Comparison of ENCODE assay signal across 26 mouse cellular contexts in the genomic region with DNA sequence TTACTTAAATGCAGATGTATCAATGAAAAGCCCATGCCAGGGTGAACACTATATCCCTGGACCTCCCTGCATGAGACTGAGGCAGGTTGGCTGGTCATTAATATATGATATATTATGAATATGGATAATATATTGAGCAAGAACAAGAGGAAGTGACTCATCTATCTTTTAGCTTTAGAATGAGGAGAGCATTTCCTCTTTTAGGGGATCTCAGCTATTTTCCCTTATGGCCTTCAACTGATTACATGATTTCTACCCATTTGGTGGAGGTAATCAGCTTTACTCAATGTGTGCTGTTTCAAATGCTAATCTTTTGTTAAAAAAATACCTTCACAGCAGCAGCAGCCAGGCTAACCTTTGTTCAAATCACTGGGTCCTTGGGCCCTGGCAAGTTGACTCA. TPM values are rescaled to one million over a fixed set of nuclear protein-coding genes. Genes with fewer than 3 reads are reported as not detected.
DNase-seq lines count a peak whose midpoint lies in the region; ATAC-seq and TF ChIP-seq lines count a peak whose summit lies in the region.
"Had no signal": no experiment of that assay in that cellular context is flagged by ENCODE, and none has a peak within 500 bp of the region (broad histone marks: within the 10 kb centered on the region; RNA-seq: fewer than 3 reads in every experiment).

No protein-coding gene starts in this region.

- no peak for TF ChIP-seq EP300 in MEL (IDR thresholded peaks at IDR 0.05; ENCODE audit: low read depth in 1 of 2, low read length in 2 of 2)

- no peak overlapping the region for H3K4me2 ChIP-seq in intestine, postnatal 0 days (replicated peaks; ENCODE audit: low read depth)
- H3K4me2 ChIP-seq: embryonic facial prominence, embryonic 15.5 days; heart, embryonic 11.5 days; heart, embryonic 15.5 days; hindbrain, embryonic 14.5 days had no signal

- TF ChIP-seq RAD21 in MEL (IDR thresholded peaks at IDR 0.05; ENCODE audit: low read depth, low read length), result no peak

- no peak for TF ChIP-seq CTCF in MEL (IDR thresholded peaks at IDR 0.05 in 2 of 3, conservative IDR thresholded peaks at IDR 0.05 in 1 of 3; ENCODE audit: control insufficient read depth in 1 of 3, insufficient read depth in 1 of 3, low read depth in 2 of 3, low read length in 3 of 3, poor library complexity in 1 of 3, severe bottlenecking in 1 of 3)
- no peak for TF ChIP-seq CTCF in lung, adult 2 months (IDR thresholded peaks at IDR 0.05; ENCODE audit: insufficient read depth, low read length)
- no peak for TF ChIP-seq CTCF in intestine, postnatal 0 days (IDR thresholded peaks at IDR 0.05; ENCODE audit: low read depth)

- H3K27me3 ChIP-seq in MEL (ENCODE audit: control insufficient read depth in 1 of 2, insufficient read depth in 2 of 2, low read length in 2 of 2), result no peaks in the 10 kb centered on the region
- H3K27me3 ChIP-seq in intestine, postnatal 0 days (replicated peaks; ENCODE audit: control insufficient read depth, insufficient read depth, low read length), result no peaks in the 10 kb centered on the region
- H3K27me3 ChIP-seq: CH12.LX; embryonic facial prominence, embryonic 15.5 days; heart, embryonic 15.5 days had no signal

- H3K27ac ChIP-seq in MEL (ENCODE audit: control insufficient read depth, low read depth, low read length), result peak overlapping the region; percentile 89
- no peak overlapping the region for H3K27ac ChIP-seq in intestine, postnatal 0 days (ENCODE audit: low read depth, low read length)
- H3K27ac ChIP-seq: embryonic facial prominence, embryonic 15.5 days; forebrain, embryonic 10.5 days; heart, adult 2 months; heart, embryonic 15.5 days; hindbrain, embryonic 10.5 days; hindbrain, embryonic 14.5 days had no signal

- H3K9me3 ChIP-seq in MEL (replicated peaks; ENCODE audit: insufficient read depth, low read length), result no peaks in the 10 kb centered on the region
- H3K9me3 ChIP-seq in intestine, postnatal 0 days (ENCODE audit: control insufficient read depth), result no peaks in the 10 kb centered on the region
- H3K9me3 ChIP-seq: embryonic facial prominence, embryonic 15.5 days; forebrain, embryonic 10.5 days; heart, embryonic 15.5 days; hindbrain, embryonic 10.5 days had no signal

- no peak overlapping the region for H3K4me3 ChIP-seq in MEL (ENCODE audit: control insufficient read depth in 1 of 2, insufficient read depth in 1 of 2, low read depth in 2 of 2, low read length in 2 of 2)
- H3K4me3 ChIP-seq in lung, adult 2 months (replicated peaks; ENCODE audit: extremely low read depth, low read depth, low read length), result no peak overlapping the region
- no peak overlapping the region for H3K4me3 ChIP-seq in intestine, postnatal 0 days (ENCODE audit: low read depth, low read length)
- H3K4me3 ChIP-seq: embryonic facial prominence, embryonic 15.5 days; erythroblast, embryonic 14.5 days; forebrain, embryonic 10.5 days; heart, adult 2 months; heart, embryonic 15.5 days; hindbrain, embryonic 10.5 days had no signal

- peak; percentile 92 for DNase-seq in MEL (ENCODE audit: low read depth, low spot score)
- DNase-seq in lung, adult 2 months, result no peak
- DNase-seq in layer of hippocampus, adult 8-10 months (ENCODE audit: low spot score in 2 of 2), result no peak
- DNase-seq: adrenal gland, postnatal 10 days; cerebellum, adult 11-12 months; cerebellum, adult 9-11 months; embryo, embryonic 11 days; gastrocnemius, postnatal 36 days; heart, adult 2 months; heart, postnatal 14 days had no signal

- no peaks in the 10 kb centered on the region for H3K79me2 ChIP-seq in MEL (ENCODE audit: control insufficient read depth, insufficient read depth, low read length, poor library complexity)

- ATAC-seq in granulocyte monocyte progenitor cell, adult 5-6 weeks (replicated peaks; ENCODE audit: poor library complexity, severe bottlenecking), result peak; percentile 96
- ATAC-seq in megakaryocyte progenitor cell, adult 5-6 weeks (replicated peaks; ENCODE audit: poor library complexity), result peak; percentile 64
- no peak for ATAC-seq in inflammation-experienced regulatory T-cells, adult 6 months
- no peak for ATAC-seq in intestine, postnatal 0 days
- ATAC-seq: forebrain, embryonic 14.5 days had no signal

- peaks cover 0 to 78% of the 10 kb centered on the region in 2 experiments; a peak in 2 of 4 replicates for H3K36me3 ChIP-seq in MEL (ENCODE audit: control insufficient read depth in 1 of 2, insufficient read depth in 2 of 2, low read length in 2 of 2)
- H3K36me3 ChIP-seq in intestine, postnatal 0 days (ENCODE audit: control insufficient read depth, insufficient read depth), result no peaks in the 10 kb centered on the region
- H3K36me3 ChIP-seq: embryonic facial prominence, embryonic 15.5 days; forebrain, embryonic 10.5 days; heart, embryonic 15.5 days; hindbrain, embryonic 10.5 days had no signal

- no peak for TF ChIP-seq POLR2A in MEL (IDR thresholded peaks at IDR 0.05; ENCODE audit: control insufficient read depth in 1 of 2, insufficient read depth in 1 of 2, low read depth in 1 of 2, low read length in 2 of 2, poor library complexity in 1 of 2)
- TF ChIP-seq POLR2A in lung, adult 2 months (IDR thresholded peaks at IDR 0.05; ENCODE audit: borderline replicate concordance, extremely low read depth, low read depth, low read length), result no peak

- no peak overlapping the region for H3K9ac ChIP-seq in MEL (ENCODE audit: control insufficient read depth, low read depth, low read length, poor library complexity, severe bottlenecking)
- H3K9ac ChIP-seq in intestine, postnatal 0 days (ENCODE audit: low read depth, low read length), result no peak overlapping the region
- H3K9ac ChIP-seq: embryonic facial prominence, embryonic 15.5 days; heart, embryonic 15.5 days; hindbrain, embryonic 14.5 days had no signal

- H3K4me1 ChIP-seq in MEL (ENCODE audit: control insufficient read depth in 1 of 2, insufficient read depth in 2 of 2, low read length in 2 of 2), result peaks cover 40 to 49% of the 10 kb centered on the region in 2 experiments
- no peaks in the 10 kb centered on the region for H3K4me1 ChIP-seq in lung, adult 2 months (ENCODE audit: control insufficient read depth, insufficient read depth, low read length)
- no peaks in the 10 kb centered on the region for H3K4me1 ChIP-seq in intestine, postnatal 0 days (replicated peaks; ENCODE audit: control insufficient read depth, insufficient read depth, low read length)
- H3K4me1 ChIP-seq: embryonic facial prominence, embryonic 15.5 days; forebrain, embryonic 10.5 days; heart, embryonic 15.5 days; hindbrain, embryonic 10.5 days had no signal

TF ChIP-seq in MEL, 35 proteins besides CTCF, POLR2A, EP300 and RAD21:
- TF ChIP-seq BHLHE40 (IDR thresholded peaks at IDR 0.05; ENCODE audit: borderline replicate concordance, low read depth, low read length) (no peak), NELFE (IDR thresholded peaks at IDR 0.05; ENCODE audit: low read depth, low read length) (no peak), MAZ (IDR thresholded peaks at IDR 0.05; ENCODE audit: low read depth, low read length) (no peak), MAX (IDR thresholded peaks at IDR 0.05; ENCODE audit: low read length) (no peak), GATA1 (IDR thresholded peaks at IDR 0.05; ENCODE audit: low read depth, low read length) (peak; percentile 99), CHD2 (IDR thresholded peaks at IDR 0.05; ENCODE audit: low read length) (no peak), USF1 (IDR thresholded peaks at IDR 0.05; ENCODE audit: low read depth, low read length) (no peak), SMC3 (IDR thresholded peaks at IDR 0.05; ENCODE audit: low read depth, low read length) (no peak), MYC (IDR thresholded peaks at IDR 0.05; ENCODE audit: low read depth, low read length) (no peak), TAL1 (IDR thresholded peaks at IDR 0.05; ENCODE audit: low read length) (peak; percentile 89), USF2 (IDR thresholded peaks at IDR 0.05; ENCODE audit: borderline replicate concordance in 1 of 2, insufficient read depth in 1 of 2, low read depth in 1 of 2, low read length in 2 of 2) (no peak), UBTF (IDR thresholded peaks at IDR 0.05; ENCODE audit: borderline replicate concordance, insufficient read depth, low read depth, low read length) (no peak)

RNA-seq across cellular contexts. Expression of a gene that starts 18.0 kb away (rescaled TPM):
- not detected in 2 replicates for total RNA-seq in MEL (2012; rRNA removed)
- not detected for polyA plus RNA-seq in MEL (2012; ENCODE audit: insufficient read depth in 1 of 2, insufficient read length in 2 of 2, low read depth in 1 of 2, low replicate concordance in 2 of 2, missing spikeins in 1 of 2)
- not detected in 2 replicates for total RNA-seq in granulocyte monocyte progenitor cell, adult 5-6 weeks (2014; fragmentation: Nextera tagmentation)
- not detected in 2 replicates for total RNA-seq in granulocyte monocyte progenitor cell, adult 5-6 weeks (2017)
- not detected in 2 replicates for total RNA-seq in megakaryocyte progenitor cell, adult 5-6 weeks (2015)
- total RNA-seq in megakaryocyte progenitor cell, adult 5-6 weeks (2017), result not detected in 2 replicates
- not detected for polyA plus RNA-seq in inflammation-experienced regulatory T-cells, adult 6 months (2017; shearing (Covaris generic))
- polyA plus RNA-seq in lung, adult 2 months (2012; rRNA removed), result 1.3 TPM in 1 of 2 replicates, not detected in the other
- polyA plus RNA-seq in intestine, postnatal 0 days (2015; fragmentation: Nextera tagmentation; extraction: Ambion mirVana), result not detected in 2 replicates
- total RNA-seq in layer of hippocampus, adult 8-10 months (2022), result under 1 TPM in 3 of 4 experiments, not detected in 1; 0.17 to 0.41 (median 0.24) TPM
- total RNA-seq: adrenal gland, postnatal 10 days; adrenal gland, postnatal 4 days; gastrocnemius, postnatal 36 days; heart, adult 2 months; heart, postnatal 14 days had no signal
- polyA plus RNA-seq: embryonic facial prominence, embryonic 11.5 days; erythroblast, embryonic 14.5 days; forebrain, embryonic 10.5 days; forebrain, embryonic 14.5 days; heart, adult 2 months; heart, embryonic 11.5 days; hindbrain, embryonic 14.5 days had no signal

RNA-seq across cellular contexts. Expression of a gene that starts 20.5 kb away (rescaled TPM):
- total RNA-seq in MEL (2012; rRNA removed), result not detected in 2 replicates
- not detected for polyA plus RNA-seq in MEL (2012; ENCODE audit: insufficient read depth in 1 of 2, insufficient read length in 2 of 2, low read depth in 1 of 2, low replicate concordance in 2 of 2, missing spikeins in 1 of 2)
- total RNA-seq in granulocyte monocyte progenitor cell, adult 5-6 weeks (2014; fragmentation: Nextera tagmentation), result not detected in 2 replicates
- total RNA-seq in granulocyte monocyte progenitor cell, adult 5-6 weeks (2017), result not detected in 2 replicates
- not detected in 2 replicates for total RNA-seq in megakaryocyte progenitor cell, adult 5-6 weeks (2015)
- total RNA-seq in megakaryocyte progenitor cell, adult 5-6 weeks (2017), result not detected in 2 replicates
- polyA plus RNA-seq in inflammation-experienced regulatory T-cells, adult 6 months (2017; shearing (Covaris generic)), result not detected
- 2.4 TPM in 1 of 2 replicates, not detected in the other for polyA plus RNA-seq in lung, adult 2 months (2012; rRNA removed)
- polyA plus RNA-seq in intestine, postnatal 0 days (2015; fragmentation: Nextera tagmentation; extraction: Ambion mirVana), result not detected in 2 replicates
- not detected for total RNA-seq in layer of hippocampus, adult 8-10 months (2022)
- total RNA-seq: adrenal gland, postnatal 10 days; adrenal gland, postnatal 4 days; CH12.LX; gastrocnemius, adult 8-10 months; gastrocnemius, postnatal 36 days; heart, adult 2 months; heart, postnatal 14 days had no signal
- polyA plus RNA-seq: embryonic facial prominence, embryonic 11.5 days; erythroblast, embryonic 14.5 days; forebrain, embryonic 10.5 days; forebrain, embryonic 14.5 days; heart, adult 2 months; heart, embryonic 11.5 days; heart, embryonic 15.5 days; hindbrain, embryonic 10.5 days; hindbrain, embryonic 14.5 days had no signal

Comparison
In these comparisons a context has a peak if more than half of its experiments do, and no peak if none do; other contexts are left out.
1. ATAC-seq: peak in granulocyte monocyte progenitor cell, adult 5-6 weeks (single experiment) and megakaryocyte progenitor cell, adult 5-6 weeks (single experiment); none in inflammation-experienced regulatory T-cells, adult 6 months (single experiment) and intestine, postnatal 0 days (single experiment).